Mouse (Mus musculus) liver, adult 2 months (tissue): ENCODE measurements around the gene Ramp1. TPM values are rescaled to one million over a fixed set of nuclear protein-coding genes. Genes with fewer than 3 reads are reported as not detected.

Source experiments
- DNase-seq: peaks from one replicate; pipeline ENCODE4 v3.0.0-alpha.2; 2011; ENCODE audit warnings: low read depth, low spot score; ENCODE audit errors: extremely low read depth
- H3K27ac ChIP-seq: fragments of 200-500 bp; replicated peaks from 2 replicates; pipeline ENCODE4 v1.5.1; 2012; ENCODE audit warnings: low read depth, mild to moderate bottlenecking, control low read depth, inconsistent platforms, low read length; ENCODE audit not compliant: insufficient read depth
- H3K27me3 ChIP-seq: fragments of 200-500 bp; 2 replicates; pipeline ENCODE4 v1.6.1; 2012; ENCODE audit warnings: mild to moderate bottlenecking, moderate library complexity, low read length, inconsistent platforms; ENCODE audit not compliant: control insufficient read depth, insufficient read depth
- H3K36me3 ChIP-seq: fragments of 200-500 bp; 2 replicates; pipeline ENCODE4 v1.6.1; 2012; ENCODE audit warnings: low read length, inconsistent platforms; ENCODE audit not compliant: control insufficient read depth, insufficient read depth
- H3K4me1 ChIP-seq: fragments of 200-500 bp; 2 replicates; pipeline ENCODE4 v1.6.1; 2011; ENCODE audit warnings: low read length; ENCODE audit not compliant: control insufficient read depth, insufficient read depth
- H3K4me3 ChIP-seq: fragments of 200-500 bp; 2 replicates; pipeline ENCODE4 v1.5.1; 2011; ENCODE audit warnings: low read depth, mild to moderate bottlenecking, control low read depth, low read length, moderate library complexity; ENCODE audit not compliant: insufficient read depth
- H3K79me2 ChIP-seq: fragments of 200-500 bp; 2 replicates; pipeline ENCODE4 v1.6.1; 2012; ENCODE audit warnings: inconsistent platforms, mild to moderate bottlenecking, low read length, moderate library complexity; ENCODE audit not compliant: control insufficient read depth, insufficient read depth
- H3K9ac ChIP-seq: fragments of 200-500 bp; 2 replicates; pipeline ENCODE4 v1.6.1; 2012; ENCODE audit warnings: low read depth, mild to moderate bottlenecking, control low read depth, inconsistent platforms, low read length
- CTCF ChIP-seq: fragments of 200-500 bp; IDR thresholded peaks from 2 replicates; pipeline ENCODE4 v1.5.1; 2011; ENCODE audit warnings: low read depth, low read length, control low read depth
- POLR2A ChIP-seq: fragments of 200-500 bp; IDR thresholded peaks from 2 replicates; pipeline ENCODE4 v1.6.1; 2011; ENCODE audit warnings: low read length, control low read depth; ENCODE audit not compliant: insufficient read depth; ENCODE audit errors: extremely low read depth
- WGBS: fragments of 180-500 bp; shearing (Covaris S2); methylation state at CpG from one replicate; pipeline ENCODE4 v1.1.7; 2018; 5-methylcytosine and 5-hydroxymethylcytosine counted together
- polyA plus RNA-seq: library from polyadenylated mRNA; depleted of rRNA; stranded (reverse); fragments of >200 nt; gene quantifications from 2 replicates; pipeline ENCODE4 v1.2.3, GENCODE M21; 2012; rRNA removed
- total RNA-seq: library from RNA; depleted of rRNA; stranded (reverse); fragments of >200 nt; gene quantifications from 2 replicates; pipeline ENCODE4 v1.2.3, GENCODE M21; 2014; rRNA removed

Ramp1 gene
- total and polyA plus RNA-seq, 2 experiments = 3.6 to 6.3 TPM

DNA sequence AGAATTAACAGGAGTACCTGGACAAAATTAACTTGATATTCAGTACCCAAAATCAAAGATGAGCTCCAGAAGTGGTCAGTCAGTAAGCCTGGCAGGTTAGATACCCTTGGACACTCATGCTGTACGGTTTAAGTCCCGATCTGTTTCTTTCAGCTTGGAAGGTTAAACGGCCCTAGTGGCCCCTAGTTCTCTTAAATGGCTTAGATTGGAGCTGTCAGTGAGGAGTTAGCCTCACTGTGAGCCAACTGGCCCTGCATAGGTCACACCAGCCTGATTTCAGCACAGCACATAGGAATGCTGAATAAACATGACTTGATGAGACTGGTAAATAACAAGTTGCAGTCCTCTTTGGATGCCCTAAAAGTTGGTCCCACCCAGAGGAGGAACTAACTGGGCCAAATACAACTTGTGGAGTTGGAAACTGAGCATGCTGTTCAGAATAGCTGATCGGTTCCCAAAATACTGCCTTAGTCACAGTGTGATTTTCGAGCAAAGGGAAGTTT, 71.6 kb downstream of the Ramp1 start:
- DNase-seq = peak; percentile 80
- Histone ChIP-seq H3K9ac (peak overlapping the region; percentile 93), H3K36me3 (peaks cover 3% of the 10 kb centered on the region; the same call in 1 of the 2 replicates), H3K4me3 (peak overlapping the region; percentile 86), H3K27ac (peak overlapping the region; percentile 90), H3K79me2 (peaks cover 31% of the 10 kb centered on the region), H3K27me3 (no peaks in the 10 kb centered on the region), H3K4me1 (peaks cover 15% of the 10 kb centered on the region)
- TF ChIP-seq CTCF (no peak), POLR2A (no peak)
- 8% methylated on average over 5 of the region's 5 CpGs for WGBS

DNA sequence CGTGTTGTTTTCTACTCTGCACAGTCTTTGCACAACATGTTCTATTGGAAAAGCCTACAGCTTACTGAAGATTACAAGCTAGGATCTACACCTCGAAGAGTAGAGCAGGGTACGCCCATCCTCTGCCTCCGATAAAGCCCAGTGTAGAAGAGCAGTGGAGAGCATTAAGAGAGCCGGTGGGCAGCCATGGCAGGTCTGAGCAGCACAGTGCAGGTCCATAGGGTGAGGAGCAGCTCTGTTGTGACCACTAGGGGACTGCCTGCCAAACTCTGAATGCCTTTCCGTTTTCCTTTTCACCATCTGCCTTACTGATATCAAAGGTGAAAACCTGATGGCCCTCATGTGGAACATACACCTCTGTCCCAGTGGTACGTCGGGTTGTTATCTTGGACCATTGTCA, 72.3 kb downstream of the Ramp1 start:
- no peak overlapping the region for H3K4me3 ChIP-seq
- H3K9ac ChIP-seq = no peak overlapping the region; the same call in 1 of the 2 replicates
- peak; percentile 47 for DNase-seq
- no peak for TF ChIP-seq POLR2A
- peak; percentile 55 for TF ChIP-seq CTCF
- H3K79me2 ChIP-seq = peaks cover 38% of the 10 kb centered on the region
- H3K36me3 ChIP-seq = peaks cover 5% of the 10 kb centered on the region; the same call in 1 of the 2 replicates
- H3K27me3 ChIP-seq = no peaks in the 10 kb centered on the region
- 25% methylated on average over 8 of the region's 8 CpGs for WGBS
- no peak overlapping the region for H3K27ac ChIP-seq
- H3K4me1 ChIP-seq = peaks cover 16% of the 10 kb centered on the region

DNA sequence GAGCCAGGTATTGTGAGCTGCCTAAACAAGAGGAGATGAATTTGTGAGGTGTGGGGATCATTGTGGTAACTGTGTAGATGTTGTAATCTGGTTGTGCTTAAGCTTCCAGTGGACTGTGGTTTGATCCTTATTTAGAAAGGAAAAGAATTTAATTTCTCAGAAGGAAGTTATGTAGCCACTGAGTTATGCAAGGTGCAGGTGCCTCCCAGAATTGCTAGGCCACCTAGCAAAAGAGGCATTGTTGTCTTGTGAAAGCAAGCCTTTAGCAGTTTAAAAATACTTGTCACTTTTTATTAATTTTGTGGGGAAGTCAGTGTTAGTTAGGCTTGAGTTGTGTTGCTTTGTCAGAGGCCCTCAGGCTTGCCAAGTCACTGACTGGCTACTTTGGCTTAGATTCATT, 78.3 kb downstream of the Ramp1 start:
- H3K27ac ChIP-seq = no peak overlapping the region; the same call in 1 of the 2 replicates
- TF ChIP-seq CTCF (no peak), POLR2A (no peak)
- no peaks in the 10 kb centered on the region for H3K27me3 ChIP-seq
- H3K9ac ChIP-seq = no peak overlapping the region
- peak; percentile 36 for DNase-seq
- H3K4me3 ChIP-seq = no peak overlapping the region
- peaks cover 13% of the 10 kb centered on the region for H3K4me1 ChIP-seq
- peaks cover 13% of the 10 kb centered on the region for H3K36me3 ChIP-seq
- H3K79me2 ChIP-seq = peaks cover 45% of the 10 kb centered on the region; the same call in 1 of the 2 replicates

DNA sequence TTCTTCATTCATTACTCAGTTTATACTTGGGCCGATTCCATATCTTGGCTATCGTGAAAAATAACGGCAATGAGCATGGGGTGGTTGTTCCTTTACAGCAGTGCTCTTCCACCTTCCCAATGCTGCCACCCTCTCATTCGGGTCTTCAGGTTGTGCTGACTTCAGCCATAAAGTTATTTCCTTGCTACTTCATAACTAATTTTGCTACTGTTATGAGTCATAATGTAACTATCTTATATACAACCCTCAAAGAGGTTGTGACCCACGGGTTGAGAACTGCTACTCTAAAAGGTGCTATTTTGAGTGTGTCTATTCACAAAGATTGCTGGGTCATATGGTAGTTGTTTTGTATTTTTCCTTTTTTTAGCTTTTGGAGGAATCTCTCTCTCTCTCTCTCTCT, 80.2 kb downstream of the Ramp1 start:
- H3K79me2 ChIP-seq = peaks cover 36% of the 10 kb centered on the region; the same call in 1 of the 2 replicates
- H3K9ac ChIP-seq = no peak overlapping the region
- no peaks in the 10 kb centered on the region for H3K27me3 ChIP-seq
- peaks cover 13% of the 10 kb centered on the region for H3K4me1 ChIP-seq
- TF ChIP-seq POLR2A = no peak
- TF ChIP-seq CTCF = no peak
- whole genome bisulfite sequencing = 75% methylated on average over 5 of the region's 5 CpGs
- no peak for DNase-seq
- H3K36me3 ChIP-seq = peaks cover 10% of the 10 kb centered on the region
- no peak overlapping the region for H3K4me3 ChIP-seq
- no peak overlapping the region for H3K27ac ChIP-seq

DNA sequence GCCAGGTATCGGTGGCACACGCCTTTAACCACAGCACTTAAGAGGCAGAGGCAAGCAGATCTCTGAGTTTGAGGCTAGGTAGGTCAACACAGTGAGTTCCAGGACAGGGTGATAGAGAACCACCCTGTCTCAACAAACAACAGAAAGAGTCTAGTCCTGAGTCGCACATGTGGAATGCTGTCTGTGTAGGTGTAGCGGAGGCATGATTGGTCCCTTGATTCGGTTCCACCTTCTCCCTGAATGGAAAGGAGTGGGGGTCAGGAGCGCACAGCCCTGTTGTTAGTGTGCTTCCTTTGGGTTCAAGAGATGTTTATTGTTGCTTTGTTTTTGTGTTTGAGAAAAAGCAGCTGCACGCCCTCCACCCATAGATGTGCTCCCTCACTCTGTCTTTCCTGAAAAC, 82.9 kb downstream of the Ramp1 start:
- no peak for DNase-seq
- no peak for TF ChIP-seq POLR2A
- no peak for TF ChIP-seq CTCF
- H3K9ac ChIP-seq = no peak overlapping the region
- WGBS = 90% methylated on average over 7 of the region's 7 CpGs
- H3K27me3 ChIP-seq = no peaks in the 10 kb centered on the region
- peaks cover 5% of the 10 kb centered on the region for H3K4me1 ChIP-seq
- peaks cover 23% of the 10 kb centered on the region; the same call in 1 of the 2 replicates for H3K79me2 ChIP-seq
- peaks cover 30% of the 10 kb centered on the region for H3K36me3 ChIP-seq
- no peak overlapping the region for H3K4me3 ChIP-seq
- no peak overlapping the region for H3K27ac ChIP-seq

DNA sequence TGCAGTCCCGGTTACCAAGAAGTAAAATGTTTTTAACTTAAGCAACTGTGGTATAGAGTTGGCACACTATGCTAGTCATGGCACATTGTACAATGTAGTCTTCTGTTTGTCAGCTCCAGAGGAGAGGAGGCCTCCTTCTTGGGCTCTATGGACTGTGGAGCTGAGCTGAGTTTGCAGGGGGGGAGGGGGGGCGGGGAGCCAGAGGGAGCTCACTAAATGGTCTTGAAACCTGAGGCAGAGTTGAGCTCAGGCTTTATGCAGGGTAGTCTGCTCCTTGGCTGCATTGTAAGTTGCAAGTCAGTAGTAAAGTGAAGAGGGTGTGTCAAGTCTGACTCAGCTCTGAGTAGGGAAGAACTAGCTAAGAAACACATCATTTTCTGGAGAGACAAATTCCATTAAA, 92.6 kb downstream of the Ramp1 start:
- Histone ChIP-seq H3K4me1 (no peaks in the 10 kb centered on the region), H3K79me2 (no peaks in the 10 kb centered on the region; the same call in 1 of the 2 replicates), H3K27me3 (no peaks in the 10 kb centered on the region), H3K4me3 (no peak overlapping the region), H3K36me3 (peaks cover 29% of the 10 kb centered on the region), H3K9ac (no peak overlapping the region), H3K27ac (no peak overlapping the region)
- WGBS = 92% methylated on average over 2 of the region's 2 CpGs
- no peak for TF ChIP-seq POLR2A
- DNase-seq = no peak

Other genes starting within 250 kb of the Ramp1 start
- gene Prlh, start 226.7 kb upstream of the Ramp1 start, total RNA-seq = not detected in 2 replicates
- gene Prlh, start 226.7 kb upstream of the Ramp1 start, polyA plus RNA-seq = not detected in 2 replicates
- gene Rab17, start 210.2 kb upstream of the Ramp1 start, total RNA-seq = 20.7 and 27.0 TPM in 2 replicates
- gene Rab17, start 210.2 kb upstream of the Ramp1 start, polyA plus RNA-seq = 14.7 and 18.8 TPM in 2 replicates
- 20.1 and 22.4 TPM in 2 replicates for gene Lrrfip1, start 181.1 kb upstream of the Ramp1 start, total RNA-seq
- gene Lrrfip1, start 181.1 kb upstream of the Ramp1 start, polyA plus RNA-seq = 3.4 and 4.8 TPM in 2 replicates
- gene Rbm44, start 34.7 kb upstream of the Ramp1 start, total RNA-seq = 0.07 and 0.09 TPM in 2 replicates
- not detected in 2 replicates for gene Rbm44, start 34.7 kb upstream of the Ramp1 start, polyA plus RNA-seq
- 17.7 and 23.0 TPM in 2 replicates for gene Ube2f, start 70.5 kb downstream of the Ramp1 start, total RNA-seq
- 23.4 and 32.9 TPM in 2 replicates for gene Ube2f, start 70.5 kb downstream of the Ramp1 start, polyA plus RNA-seq
- 50.4 and 52.2 TPM in 2 replicates for gene Scly, start 118.5 kb downstream of the Ramp1 start, total RNA-seq
- gene Scly, start 118.5 kb downstream of the Ramp1 start, polyA plus RNA-seq = 106 and 110 TPM in 2 replicates
- gene Espnl, start 142.3 kb downstream of the Ramp1 start, total RNA-seq = 0.20 TPM in 1 of 2 replicates, not detected in the other
- 0.01 and 0.09 TPM in 2 replicates for gene Espnl, start 142.3 kb downstream of the Ramp1 start, polyA plus RNA-seq
- not detected in 2 replicates for gene Klhl30, start 171.2 kb downstream of the Ramp1 start, total RNA-seq
- gene Klhl30, start 171.2 kb downstream of the Ramp1 start, polyA plus RNA-seq = 0.02 TPM in 1 of 2 replicates, not detected in the other
- not detected in 2 replicates for gene Erfe, start 186.6 kb downstream of the Ramp1 start, total RNA-seq
- not detected in 2 replicates for gene Erfe, start 186.6 kb downstream of the Ramp1 start, polyA plus RNA-seq
- 50.3 and 54.7 TPM in 2 replicates for gene Ilkap, start 219.0 kb downstream of the Ramp1 start, total RNA-seq
- 25.2 and 32.0 TPM in 2 replicates for gene Ilkap, start 219.0 kb downstream of the Ramp1 start, polyA plus RNA-seq
- gene Hes6, start 234.2 kb downstream of the Ramp1 start, total RNA-seq = 64.6 and 97.0 TPM in 2 replicates
- 107 and 112 TPM in 2 replicates for gene Hes6, start 234.2 kb downstream of the Ramp1 start, polyA plus RNA-seq